Mouse (Mus musculus) large intestine, adult 2 months (tissue): ENCODE measurements around the gene Hoxa3. TPM values are rescaled to one million over a fixed set of nuclear protein-coding genes. Genes with fewer than 3 reads are reported as not detected.

ENCODE experiments used
- DNase-seq: peaks from one replicate; pipeline ENCODE4 v3.0.0-alpha.2; 2012; ENCODE audit warnings: low read depth, low spot score
- WGBS: fragments of 180-500 bp; shearing (Covaris S2); methylation state at CpG from one replicate; pipeline ENCODE4 v1.1.7; 2018; 5-methylcytosine and 5-hydroxymethylcytosine counted together
- polyA plus RNA-seq: library from polyadenylated mRNA; depleted of rRNA; stranded (reverse); fragments of >200 nt; gene quantifications from 2 replicates; pipeline ENCODE4 v1.2.3, GENCODE M21; 2012

Gene Hoxa3
- polyA plus RNA-seq, 1 experiment, result 1.6 TPM

GRCm38 (mm10) chr6:52247766-52248637 lies 34.9 kb upstream of the Hoxa3 start:
- WGBS, result 6% methylated on average over 23 of the region's 23 CpGs
- DNase-seq, result no peak

DNA sequence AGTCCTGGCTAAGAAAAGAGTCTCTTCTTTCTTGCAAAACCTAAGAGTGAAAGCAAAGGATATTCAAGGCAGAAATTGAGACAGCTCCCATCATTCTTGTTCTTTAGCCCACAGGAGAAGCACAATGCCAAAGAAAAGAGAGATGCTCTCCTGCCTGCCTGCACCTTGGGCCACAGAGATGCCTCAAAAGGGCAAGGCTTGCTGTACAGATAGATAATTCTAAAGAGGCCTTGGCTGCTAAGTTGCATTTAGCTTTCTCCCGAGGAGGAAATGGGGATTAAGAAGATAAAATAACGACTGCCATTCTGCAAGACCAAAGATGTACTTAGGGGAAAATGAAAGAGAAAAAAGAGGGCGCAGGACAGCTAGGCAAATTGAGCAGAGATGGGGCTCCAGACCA lies 33.8 kb upstream of the Hoxa3 start:
- WGBS, result 16% methylated on average over 3 of the region's 3 CpGs
- no peak for DNase-seq

DNA sequence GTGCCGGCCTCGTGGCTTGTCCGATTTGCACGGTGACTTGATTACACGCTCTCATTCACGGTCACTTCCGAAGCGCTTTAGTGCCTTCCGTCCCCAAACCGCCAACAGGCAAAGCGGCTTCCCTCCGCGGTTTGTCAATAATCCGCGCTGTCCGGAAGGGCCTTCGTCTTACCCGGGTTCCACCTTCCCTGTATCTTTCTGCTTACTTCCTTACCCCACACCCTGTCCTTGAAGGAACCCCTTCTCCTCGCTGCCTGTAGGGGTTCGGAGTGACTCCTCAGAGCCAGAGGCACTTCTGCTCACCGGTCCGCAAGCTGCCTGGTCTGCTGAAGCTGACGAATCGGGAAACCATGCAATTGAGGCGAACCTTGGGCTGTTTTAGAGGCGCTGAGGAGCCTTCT lies 33.3 kb upstream of the Hoxa3 start:
- whole genome bisulfite sequencing, result 2% methylated on average over 26 of the region's 26 CpGs
- DNase-seq, result no peak

DNA sequence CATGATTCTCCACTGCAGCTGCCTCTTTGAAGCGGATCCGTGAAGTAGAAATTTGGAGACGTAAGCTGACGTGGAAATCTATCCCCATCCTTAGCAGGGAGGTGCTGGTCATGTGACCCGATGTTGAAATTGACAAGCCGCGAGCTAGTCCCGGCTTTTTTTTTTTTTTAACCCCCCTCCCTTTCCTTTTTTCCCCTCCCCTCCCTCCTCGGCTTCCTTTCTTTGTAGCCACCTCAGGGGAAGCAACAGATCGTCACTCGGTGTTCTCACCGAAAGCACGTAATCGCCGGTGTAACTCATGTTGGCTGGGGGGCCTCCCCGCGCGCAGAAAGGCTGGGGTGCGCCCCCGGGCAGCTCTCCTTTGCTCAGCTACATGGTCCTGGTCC lies 32.6 kb upstream of the Hoxa3 start, which contains the start of gene Hoxa11:
Gene Hoxa11 (minus strand): TSS at position 54 of the 386 bp plus-strand sequence.
- no peak for DNase-seq
- WGBS, result 3% methylated on average over 20 of the region's 20 CpGs

GRCm38 (mm10) chr6:52245040-52245756 lies 32.1 kb upstream of the Hoxa3 start:
- DNase-seq, result no peak
- whole genome bisulfite sequencing, result 1% methylated on average over 71 of the region's 71 CpGs

DNA sequence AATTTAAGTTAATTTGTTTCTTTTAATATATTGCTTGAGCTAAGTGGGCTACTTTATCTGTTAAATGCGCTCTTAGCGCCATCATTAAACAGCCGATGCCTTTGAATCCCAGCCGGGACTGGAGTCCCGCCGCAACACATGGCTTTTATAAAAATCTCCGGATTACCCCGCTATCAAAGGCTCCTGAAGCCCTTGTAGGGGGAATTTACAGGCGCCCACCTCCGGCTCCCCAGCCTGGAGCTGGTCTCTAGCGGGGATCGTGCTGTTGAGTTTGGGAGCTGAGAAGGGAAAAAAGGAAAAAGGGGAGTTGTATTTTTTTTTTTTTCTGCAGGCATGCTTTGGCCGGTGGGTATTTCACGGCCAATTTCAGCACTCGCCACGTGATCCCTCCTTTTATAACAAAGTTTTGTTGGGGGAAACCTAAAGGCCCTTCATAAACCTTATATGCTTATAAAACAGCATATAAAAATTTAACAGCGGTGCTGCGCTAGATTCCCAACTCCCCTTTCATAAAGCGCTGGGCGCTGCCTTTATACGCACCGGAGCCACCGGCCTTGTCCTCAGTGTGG lies 31.4 kb upstream of the Hoxa3 start:
- DNase-seq, result no peak
- WGBS, result 7% methylated on average over 23 of the region's 23 CpGs

GRCm38 (mm10) chr6:52243681-52244121 lies 30.6 kb upstream of the Hoxa3 start:
- WGBS, result 12% methylated on average over 12 of the region's 12 CpGs
- DNase-seq, result no peak

GRCm38 (mm10) chr6:52242801-52243332 lies 29.7 kb upstream of the Hoxa3 start:
- no peak for DNase-seq

DNA sequence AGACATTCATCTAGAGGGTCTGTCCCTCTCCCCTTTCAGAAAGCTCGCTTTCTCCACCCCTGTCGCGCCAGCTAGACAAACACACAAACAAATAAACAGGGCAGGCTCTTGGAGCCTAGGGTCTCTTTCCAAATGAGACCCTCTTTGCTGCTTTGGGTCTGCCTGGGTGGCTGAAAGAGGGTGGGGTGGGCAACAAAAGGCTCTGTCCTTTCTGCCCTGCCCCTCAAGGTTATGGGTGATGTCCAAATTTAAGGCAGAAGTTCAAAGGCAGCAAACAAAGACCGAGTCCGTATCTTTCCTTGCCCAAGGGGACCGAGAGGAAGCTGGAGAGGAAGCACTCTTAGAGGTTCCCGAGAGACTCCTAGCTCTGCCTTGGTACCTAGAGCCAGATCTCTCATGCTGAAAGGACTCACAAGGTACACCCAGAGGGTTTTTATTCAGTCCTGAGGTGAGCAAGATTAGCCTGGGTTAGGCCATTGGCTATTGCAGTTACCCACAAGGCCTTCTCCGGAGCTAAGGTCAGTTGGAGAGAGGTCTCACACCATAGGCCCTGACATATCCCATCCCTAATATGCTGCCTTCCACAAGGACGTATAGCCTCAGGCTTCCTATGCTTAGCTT lies 28.0 kb upstream of the Hoxa3 start:
- DNase-seq, result no peak
- 9% methylated on average over 9 of the region's 9 CpGs for WGBS

More at GRCm38 (mm10) chr6:52242801-52243332, 29.7 kb upstream of the Hoxa3 start:
- 48% methylated on average over 4 of the region's 4 CpGs for WGBS

- WGBS, result 1% methylated on average over 35 of the region's 35 CpGs
- no peak for DNase-seq
Observed at GRCm38 (mm10) chr6:52240389-52241000, 27.4 kb upstream of the Hoxa3 start, which contains the start of gene Hoxa10. Gene Hoxa10, minus strand, starts transcription at chr6:52240854.

DNA sequence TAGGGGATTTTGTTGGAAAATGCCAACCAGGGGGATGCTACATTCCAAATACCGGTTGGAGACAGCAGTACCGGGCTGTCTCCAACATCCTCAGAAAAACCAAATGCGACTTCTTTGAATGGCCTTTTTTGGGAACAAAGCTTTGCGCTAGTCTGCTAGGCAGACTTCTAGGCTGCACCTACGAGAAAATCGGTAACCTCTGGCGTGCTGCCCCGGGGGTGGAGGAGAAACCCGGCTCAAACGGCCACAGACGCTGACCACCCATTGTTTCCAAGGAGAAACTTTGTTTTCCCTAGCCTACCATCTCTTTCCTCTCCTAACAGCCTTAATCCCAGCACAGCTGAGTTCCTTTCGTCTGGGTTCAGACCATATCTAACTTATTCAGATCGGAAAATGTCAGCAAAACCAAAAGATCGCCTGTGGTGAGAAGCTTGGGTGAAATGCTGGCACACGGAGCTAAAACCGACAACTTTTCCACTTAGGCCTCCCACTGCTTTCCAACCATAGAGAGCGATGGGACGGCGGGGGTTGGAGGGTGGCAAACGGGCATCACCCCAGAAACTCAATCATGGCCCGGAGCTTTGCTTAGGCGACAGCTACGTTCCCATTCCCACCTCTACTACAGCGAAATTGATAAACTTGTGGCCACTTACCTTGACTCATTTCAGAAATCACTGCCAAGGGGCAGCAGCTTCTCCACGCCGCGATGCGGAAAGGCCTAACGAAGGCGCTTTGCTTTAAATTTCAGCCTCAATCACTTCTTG lies 26.7 kb upstream of the Hoxa3 start:
- 2% methylated on average over 30 of the region's 30 CpGs for WGBS
- no peak for DNase-seq

GRCm38 (mm10) chr6:52238976-52239375 lies 25.8 kb upstream of the Hoxa3 start:
- 17% methylated on average over 7 of the region's 7 CpGs for WGBS
- no peak for DNase-seq

- WGBS, result 8% methylated on average over 7 of the region's 7 CpGs
- DNase-seq, result no peak
Observed at GRCm38 (mm10) chr6:52238155-52238545, 25.0 kb upstream of the Hoxa3 start.

GRCm38 (mm10) chr6:52237346-52238154 lies 24.4 kb upstream of the Hoxa3 start:
- DNase-seq, result no peak
- 25% methylated on average over 10 of the region's 10 CpGs for WGBS

DNA sequence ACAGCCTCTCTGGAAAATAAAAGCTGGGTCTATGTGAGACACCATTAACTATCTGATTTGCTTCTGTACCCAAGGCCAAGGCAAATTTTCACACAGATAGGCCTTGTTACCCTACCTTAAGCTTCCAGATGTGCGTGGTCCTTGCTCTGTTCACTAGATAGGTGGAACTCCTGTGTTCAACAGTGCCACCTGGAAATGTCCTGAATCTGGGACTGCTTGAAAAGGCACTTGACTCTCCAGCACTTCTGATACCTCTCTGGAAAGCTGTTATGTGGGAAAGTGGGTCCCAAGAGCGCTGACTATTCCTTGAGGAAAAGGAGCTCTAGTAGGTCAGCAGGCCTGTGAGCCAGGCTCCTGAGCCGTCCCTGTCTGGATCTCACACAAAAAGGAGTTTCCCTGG lies 23.7 kb upstream of the Hoxa3 start:
- DNase-seq, result no peak
- 40% methylated on average over 3 of the region's 3 CpGs for WGBS

DNA sequence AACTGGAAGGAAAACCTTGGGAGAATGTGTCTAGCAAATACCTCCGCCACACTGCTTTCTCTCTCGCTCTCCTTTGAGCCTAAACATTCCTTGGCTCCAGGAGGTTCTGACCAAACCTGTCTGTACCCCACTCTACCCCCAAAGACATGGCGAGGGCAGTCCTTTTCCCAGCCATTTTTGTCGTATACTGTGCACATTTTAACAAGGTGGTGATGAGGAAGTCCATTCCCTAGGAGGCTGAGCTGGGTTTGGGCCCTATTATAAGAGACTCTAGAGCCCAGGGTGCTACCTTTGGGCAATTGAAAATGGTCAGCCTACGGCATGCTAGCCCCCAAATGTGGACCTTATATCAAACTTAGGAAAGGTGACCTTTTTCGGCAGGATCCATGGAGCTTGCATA lies 22.7 kb upstream of the Hoxa3 start:
- DNase-seq, result no peak
- WGBS, result 40% methylated on average over 6 of the region's 6 CpGs

DNA sequence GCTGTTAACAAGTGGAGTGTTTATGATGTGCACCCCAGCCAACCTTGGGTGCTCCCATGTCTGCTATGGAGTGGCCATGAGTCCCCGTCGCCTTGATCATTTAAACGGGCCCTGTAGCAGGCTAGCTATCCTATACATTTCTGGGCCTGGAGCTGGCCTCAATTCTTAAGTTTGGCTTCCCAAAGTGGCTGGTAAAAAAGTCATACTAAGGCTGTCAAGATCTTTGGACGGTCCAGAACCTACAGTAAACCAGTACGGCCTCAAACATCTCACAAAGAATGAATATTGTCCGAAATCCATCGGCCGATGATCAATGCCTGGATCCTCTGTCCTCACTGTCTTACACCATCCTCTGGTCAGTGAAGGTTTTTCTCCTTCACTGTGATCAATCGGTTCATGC lies 22.1 kb upstream of the Hoxa3 start:
- no peak for DNase-seq
- 33% methylated on average over 9 of the region's 9 CpGs for WGBS
